Mouse (Mus musculus) hindbrain, embryonic 15.5 days (tissue): Measurements from ENCODE around the gene Gabrr2. TPM values are rescaled to one million over a fixed set of nuclear protein-coding genes. Genes with fewer than 3 reads are reported as not detected.
"Not testable (repeated sequence)": the region's sequence is repeated elsewhere in the genome, so short reads cannot be mapped to it uniquely, and the experiment has no call there.

ENCODE experiments used
- ATAC-seq: fragments of 200-750 bp; cut with Nextera tagmentation; 2 replicates; pipeline ENCODE4 v1.8.0; 2017; ENCODE audit warnings: low read depth, moderate number of reproducible peaks, moderate TSS enrichment; ENCODE audit not compliant: low FRiP score
- H3K27ac ChIP-seq: fragments of 300-500 bp; sonication (generic); replicated peaks from 2 replicates; pipeline ENCODE4 v1.5.1; 2015; ENCODE audit warnings: mild to moderate bottlenecking, inconsistent platforms
- H3K27me3 ChIP-seq: fragments of 300-500 bp; sonication (generic); 2 replicates; pipeline ENCODE4 v1.6.1; 2015; ENCODE audit warnings: control low read depth, inconsistent platforms
- H3K36me3 ChIP-seq: fragments of 300-500 bp; sonication (generic); 2 replicates; pipeline ENCODE4 v1.6.1; 2015; ENCODE audit warnings: control low read depth, inconsistent platforms
- H3K4me1 ChIP-seq: fragments of 300-500 bp; sonication (generic); replicated peaks from 2 replicates; pipeline ENCODE4 v1.6.1; 2015; ENCODE audit warnings: control low read depth, inconsistent platforms
- H3K4me2 ChIP-seq: fragments of 300-500 bp; sonication (generic); 2 replicates; pipeline ENCODE4 v1.6.1; 2015; ENCODE audit warnings: moderate library complexity, mild to moderate bottlenecking, inconsistent platforms
- H3K4me3 ChIP-seq: fragments of 300-500 bp; sonication (generic); 2 replicates; pipeline ENCODE4 v1.5.1; 2015; ENCODE audit warnings: mild to moderate bottlenecking, inconsistent platforms
- H3K9ac ChIP-seq: fragments of 300-500 bp; sonication (generic); 2 replicates; pipeline ENCODE4 v1.6.1; 2015; ENCODE audit warnings: inconsistent platforms
- H3K9me3 ChIP-seq: fragments of 300-500 bp; sonication (generic); 2 replicates; pipeline ENCODE4 v1.6.1; 2016; ENCODE audit warnings: control low read depth, inconsistent platforms
- WGBS: fragments of 180-500 bp; shearing (Covaris S2); methylation state at CpG from one replicate; pipeline ENCODE4 v1.1.7; 2015; 5-methylcytosine and 5-hydroxymethylcytosine counted together
- polyA plus RNA-seq: library from polyadenylated mRNA; unstranded; fragments of >200 nt; fragmentation: Nextera tagmentation; extraction: Ambion mirVana; gene quantifications from 2 replicates; pipeline ENCODE4 v1.2.1, GENCODE M21; 2015

Gabrr2 gene
- polyA plus RNA-seq, 1 experiment from 2014 or later = 0.34 TPM

GRCm38 (mm10) chr4:33119118-33119517, 56.3 kb downstream of the Gabrr2 start:
- not testable (repeated sequence) for H3K27me3 ChIP-seq, H3K27ac ChIP-seq, H3K4me3 ChIP-seq, H3K36me3 ChIP-seq, ATAC-seq, H3K4me2 ChIP-seq, H3K4me1 ChIP-seq, H3K9ac ChIP-seq, H3K9me3 ChIP-seq
- WGBS = 4% methylated on average over 3 of the region's 3 CpGs

- H3K27ac ChIP-seq = no peak overlapping the region
- no peaks in the 10 kb centered on the region for H3K36me3 ChIP-seq
- no peak for ATAC-seq
- no peak overlapping the region for H3K9ac ChIP-seq
- no peaks in the 10 kb centered on the region for H3K27me3 ChIP-seq
- whole genome bisulfite sequencing = 76% methylated on average over 6 of the region's 6 CpGs
- no peak overlapping the region for H3K4me2 ChIP-seq
- H3K4me1 ChIP-seq = no peaks in the 10 kb centered on the region
- no peak overlapping the region for H3K4me3 ChIP-seq
- H3K9me3 ChIP-seq = no peaks in the 10 kb centered on the region
Observed at GRCm38 (mm10) chr4:33124493-33124892, 61.7 kb downstream of the Gabrr2 start.

- Histone ChIP-seq H3K9ac (no peak overlapping the region), H3K27me3 (no peaks in the 10 kb centered on the region), H3K4me3 (no peak overlapping the region), H3K36me3 (no peaks in the 10 kb centered on the region), H3K4me1 (no peaks in the 10 kb centered on the region), H3K9me3 (no peaks in the 10 kb centered on the region), H3K4me2 (no peak overlapping the region), H3K27ac (no peak overlapping the region)
- WGBS = 70% methylated on average over 10 of the region's 10 CpGs
- ATAC-seq = no peak
Observed at GRCm38 (mm10) chr4:33125409-33126084, 62.7 kb downstream of the Gabrr2 start.

- no peaks in the 10 kb centered on the region for H3K27me3 ChIP-seq
Observed at GRCm38 (mm10) chr4:33132221-33132620, 69.4 kb downstream of the Gabrr2 start, which contains the start of gene Gabrr1. TSS of gene Gabrr1 (plus strand) at chr4:33132521.

More at GRCm38 (mm10) chr4:33132221-33132620, 69.4 kb downstream of the Gabrr2 start, which contains the start of gene Gabrr1:
- no peaks in the 10 kb centered on the region for H3K9me3 ChIP-seq
- H3K4me1 ChIP-seq = no peaks in the 10 kb centered on the region
- H3K4me2 ChIP-seq = no peak within 1 kb of the TSS
- ATAC-seq = no peak
- 73% methylated on average over 11 of the region's 11 CpGs for whole genome bisulfite sequencing
- H3K4me3 ChIP-seq = no peak within 1 kb of the TSS
- H3K27ac ChIP-seq = no peak within 1 kb of the TSS
- H3K9ac ChIP-seq = no peak within 1 kb of the TSS
- no peaks in the 10 kb centered on the region for H3K36me3 ChIP-seq

Other genes starting within 250 kb of the Gabrr2 start
- gene Ankrd6, start 112.2 kb upstream of the Gabrr2 start, polyA plus RNA-seq = 23.4 and 26.9 TPM in 2 replicates
- 32.5 and 37.1 TPM in 2 replicates for gene Rragd, start 80.0 kb upstream of the Gabrr2 start, polyA plus RNA-seq
- 67.8 and 71.3 TPM in 2 replicates for gene Ube2j1, start 31.6 kb upstream of the Gabrr2 start, polyA plus RNA-seq
- 0.23 and 0.25 TPM in 2 replicates for gene Gabrr1, start 69.5 kb downstream of the Gabrr2 start, polyA plus RNA-seq
- 2.4 and 2.5 TPM in 2 replicates for gene Pm20d2, start 126.7 kb downstream of the Gabrr2 start, polyA plus RNA-seq
- gene Srsf12, start 146.0 kb downstream of the Gabrr2 start, polyA plus RNA-seq = 60.7 and 65.2 TPM in 2 replicates
- gene Pnrc1, start 227.2 kb downstream of the Gabrr2 start, polyA plus RNA-seq = 56.7 and 57.7 TPM in 2 replicates
- gene Rngtt, start 247.3 kb downstream of the Gabrr2 start, polyA plus RNA-seq = 19.0 and 19.3 TPM in 2 replicates